ENCODE assay signal across 9 mouse cellular contexts in the genomic region with DNA sequence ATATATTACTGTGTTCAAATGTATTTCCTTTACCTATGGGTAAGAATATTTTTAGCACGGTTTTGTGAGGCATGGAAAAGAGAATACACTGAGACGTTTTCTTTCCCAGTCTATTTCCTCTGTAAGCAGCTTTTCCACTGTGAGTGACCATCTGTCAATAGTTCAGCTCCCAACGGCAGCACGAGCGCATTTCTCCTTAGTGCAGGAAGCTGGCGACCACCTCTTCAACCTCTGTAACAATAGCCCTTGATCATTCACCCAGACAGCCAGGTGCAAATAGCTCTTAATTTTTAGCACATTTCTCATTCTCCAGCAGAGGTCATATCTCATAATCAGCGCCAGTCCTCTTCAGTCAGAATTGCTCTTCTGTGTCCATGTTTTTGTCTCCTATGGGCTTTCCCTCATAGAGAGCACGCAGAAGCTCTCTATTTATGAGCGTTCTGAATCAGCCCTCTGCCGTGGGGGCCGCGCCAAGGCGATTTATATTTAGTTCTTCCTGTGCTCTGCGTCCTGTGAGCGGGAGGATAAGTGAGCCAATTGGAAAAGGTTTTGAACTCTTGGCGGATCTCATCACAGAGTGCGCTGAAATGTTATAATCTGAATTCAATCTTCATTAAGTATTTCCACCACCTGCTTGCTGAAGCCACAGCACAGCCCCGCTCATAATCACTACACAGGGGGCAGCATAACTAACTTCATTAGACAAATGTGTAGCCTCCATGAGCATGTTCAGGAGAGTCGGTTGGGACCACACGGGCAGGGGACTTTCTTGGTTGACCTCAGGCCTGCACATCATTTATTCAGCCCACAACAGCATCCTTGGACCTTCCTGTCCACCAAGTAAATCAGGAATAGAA.
A peak's percentile ranks its signal among the peaks of the same experiment; 100 is the strongest.
DNase-seq lines count a peak whose midpoint lies in the region; ATAC-seq lines count a peak whose summit lies in the region.
"Had no signal": no experiment of that assay in that cellular context is flagged by ENCODE, and none has a peak within 500 bp of the region (broad histone marks: within the 10 kb centered on the region; RNA-seq: fewer than 3 reads in every experiment).

No protein-coding gene starts in this region.

- H3K4me1 ChIP-seq in intestine, embryonic 14.5 days (replicated peaks; ENCODE audit: control insufficient read depth, insufficient read depth, low read length), result peaks cover 10% of the 10 kb centered on the region; the same call in 1 of the 2 replicates
- H3K4me1 ChIP-seq in limb, embryonic 12.5 days (replicated peaks), result peaks cover 10% of the 10 kb centered on the region

- no peaks in the 10 kb centered on the region for H3K9me3 ChIP-seq in intestine, embryonic 14.5 days (ENCODE audit: control insufficient read depth, low read length)
- no peaks in the 10 kb centered on the region for H3K9me3 ChIP-seq in limb, embryonic 12.5 days

- H3K27ac ChIP-seq in intestine, embryonic 14.5 days (ENCODE audit: low read depth), result peak overlapping the region; percentile 1; the same call in 1 of the 2 replicates
- no peak overlapping the region for H3K27ac ChIP-seq in limb, embryonic 12.5 days
- H3K27ac ChIP-seq: macrophage had no signal

- no peaks in the 10 kb centered on the region for H3K36me3 ChIP-seq in intestine, embryonic 14.5 days (ENCODE audit: control insufficient read depth, insufficient read depth, low read length)
- H3K36me3 ChIP-seq in limb, embryonic 12.5 days, result no peaks in the 10 kb centered on the region

- peak; percentile 22 for DNase-seq in adrenal gland, postnatal 10 days
- no peak for DNase-seq in adrenal gland, adult 2 months
- DNase-seq in cerebellum, postnatal 14 days, result peak; percentile 84 to 86
- DNase-seq in gastrocnemius, postnatal 25 days, result peak; percentile 11
- DNase-seq in intestine, embryonic 14.5 days (ENCODE audit: low spot score), result peak; percentile 66
- DNase-seq in retina, embryonic 14.5 days (ENCODE audit: low spot score), result peak; percentile 46
- DNase-seq in urinary bladder, postnatal 4 days (ENCODE audit: low spot score in 2 of 2), result no peak

- 24% methylated on average over 20 of the region's 20 CpGs for WGBS in intestine, embryonic 14.5 days
- 30% methylated on average over 20 of the region's 20 CpGs for WGBS in limb, embryonic 12.5 days

- H3K27me3 ChIP-seq in intestine, embryonic 14.5 days (replicated peaks; ENCODE audit: control insufficient read depth, insufficient read depth, low read length), result no peaks in the 10 kb centered on the region
- no peaks in the 10 kb centered on the region for H3K27me3 ChIP-seq in limb, embryonic 12.5 days

- H3K4me3 ChIP-seq in intestine, embryonic 14.5 days (ENCODE audit: low read depth, low read length), result no peak overlapping the region
- no peak overlapping the region for H3K4me3 ChIP-seq in limb, embryonic 12.5 days (replicated peaks)

- H3K4me2 ChIP-seq in intestine, embryonic 14.5 days (ENCODE audit: low read length), result peak overlapping the region; percentile 9; the same call in 1 of the 2 replicates
- H3K4me2 ChIP-seq in limb, embryonic 12.5 days, result peak overlapping the region; percentile 48

- no peak overlapping the region for H3K9ac ChIP-seq in intestine, embryonic 14.5 days (ENCODE audit: low read length)
- H3K9ac ChIP-seq in limb, embryonic 12.5 days (replicated peaks), result no peak overlapping the region

- ATAC-seq in intestine, embryonic 14.5 days (replicated peaks; ENCODE audit: low FRiP score, low TSS enrichment, low read depth), result 0 out of 2 replicates have a peak, but pooled peaks have one; percentile 27
- ATAC-seq in limb, embryonic 12.5 days (ENCODE audit: insufficient number of reproducible peaks, insufficient read depth, low FRiP score, low TSS enrichment, low read depth), result 0 out of 2 replicates have a peak, but pooled peaks have one; percentile 42

Comparison
In these comparisons a context has a peak if more than half of its experiments do, and no peak if none do; other contexts are left out.
1. DNase-seq: peak in adrenal gland, postnatal 10 days (single experiment), cerebellum, postnatal 14 days (2 of 2), gastrocnemius, postnatal 25 days (single experiment), intestine, embryonic 14.5 days (single experiment) and retina, embryonic 14.5 days (single experiment); none in adrenal gland, adult 2 months (single experiment) and urinary bladder, postnatal 4 days (0 of 2).